8 mouse cellular contexts compared by ENCODE assay signal in the genomic region with DNA sequence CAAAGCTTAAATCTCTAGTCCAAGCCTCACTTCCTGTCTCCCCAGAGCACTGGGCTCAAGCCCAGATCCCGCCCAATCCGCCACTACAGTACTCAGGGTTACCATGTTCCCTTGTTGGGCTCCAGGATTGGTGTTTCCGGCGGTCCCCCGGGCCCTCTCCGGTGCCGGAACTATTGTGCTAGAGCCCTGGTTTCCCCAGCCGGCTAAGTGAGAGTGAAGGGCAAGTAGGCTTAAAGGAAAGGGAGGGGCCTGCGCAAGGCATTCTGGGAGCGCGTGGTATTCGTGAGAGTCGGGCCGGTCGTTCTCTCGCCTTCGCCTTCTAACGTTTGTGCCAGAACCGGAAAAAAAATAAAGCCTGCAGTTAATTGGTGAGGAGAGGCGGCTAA. TPM values are rescaled to one million over a fixed set of nuclear protein-coding genes. Genes with fewer than 3 reads are reported as not detected.
DNase-seq lines count a peak whose midpoint lies in the region; ATAC-seq and TF ChIP-seq lines count a peak whose summit lies in the region.

Gene Gucd1 (minus strand): TSS at position 215 of the 386 bp plus-strand sequence.

- H3K4me2 ChIP-seq in CH12.LX (ENCODE audit: insufficient read depth, low read depth, poor library complexity, severe bottlenecking): peak within 1 kb of the TSS; percentile 97
- H3K4me2 ChIP-seq in forebrain, embryonic 11.5 days (ENCODE audit: low read depth, low read length, severe bottlenecking): peak within 1 kb of the TSS; percentile 86
- H3K4me2 ChIP-seq in heart, embryonic 16.5 days (ENCODE audit: low read depth, low read length): peak within 1 kb of the TSS; percentile 98
- peak within 1 kb of the TSS; percentile 93 for H3K4me2 ChIP-seq in liver, embryonic 15.5 days
- peak within 1 kb of the TSS; percentile 77 for H3K4me2 ChIP-seq in neural tube, embryonic 12.5 days (replicated peaks)

- H3K4me3 ChIP-seq in CH12.LX (replicated peaks in 1 of 3; ENCODE audit: low read depth in 2 of 3, low read length in 2 of 3, poor library complexity in 1 of 3): peak within 1 kb of the TSS; percentile 82 to 98 (median 94)
- H3K4me3 ChIP-seq in forebrain, embryonic 11.5 days (ENCODE audit: low read depth, low read length): peak within 1 kb of the TSS; percentile 87
- peak within 1 kb of the TSS; percentile 98 for H3K4me3 ChIP-seq in heart, embryonic 16.5 days (ENCODE audit: low read length)
- peak within 1 kb of the TSS; percentile 91 for H3K4me3 ChIP-seq in liver, embryonic 15.5 days (replicated peaks)
- peak within 1 kb of the TSS; percentile 79 for H3K4me3 ChIP-seq in neural tube, embryonic 12.5 days

- peak; percentile 98 for TF ChIP-seq POLR2A in CH12.LX (IDR thresholded peaks at IDR 0.05; ENCODE audit: low read depth, low read length)

- WGBS in forebrain, embryonic 11.5 days: under 1% methylated on average over 20 of the region's 20 CpGs
- WGBS in heart, embryonic 16.5 days: 0% methylated on average over 20 of the region's 20 CpGs
- under 1% methylated on average over 20 of the region's 20 CpGs for WGBS in liver, embryonic 15.5 days (ENCODE audit: insufficient replicate concordance)
- WGBS in neural tube, embryonic 12.5 days: under 1% methylated on average over 20 of the region's 20 CpGs

- dilution Hi-C loops in CH12.LX (cut with MboI; ENCODE audit: extremely low pct_ligation_motif_present, extremely low pct_unique_long_range_greater_than_20kb, low sequenced_read_pairs): no loop called here

- H3K9me3 ChIP-seq in CH12.LX (replicated peaks; ENCODE audit: low read length): no peaks in the 10 kb centered on the region
- H3K9me3 ChIP-seq in forebrain, embryonic 11.5 days (ENCODE audit: control insufficient read depth, low read length): no peaks in the 10 kb centered on the region
- no peaks in the 10 kb centered on the region for H3K9me3 ChIP-seq in heart, embryonic 16.5 days (replicated peaks; ENCODE audit: control insufficient read depth, low read length)
- H3K9me3 ChIP-seq in liver, embryonic 15.5 days (replicated peaks): no peaks in the 10 kb centered on the region
- H3K9me3 ChIP-seq in neural tube, embryonic 12.5 days: no peaks in the 10 kb centered on the region

- no peak for TF ChIP-seq EP300 in CH12.LX (IDR thresholded peaks at IDR 0.05; ENCODE audit: low read length)

- peak within 1 kb of the TSS; percentile 94 for H3K9ac ChIP-seq in CH12.LX (ENCODE audit: insufficient read depth, low read depth)
- peak within 1 kb of the TSS; percentile 89 for H3K9ac ChIP-seq in forebrain, embryonic 11.5 days (ENCODE audit: low read length)
- peak within 1 kb of the TSS; percentile 97 for H3K9ac ChIP-seq in heart, embryonic 16.5 days (ENCODE audit: low read length)
- H3K9ac ChIP-seq in liver, embryonic 15.5 days: peak within 1 kb of the TSS; percentile 99
- H3K9ac ChIP-seq in neural tube, embryonic 12.5 days: peak within 1 kb of the TSS; percentile 83

- no peak for TF ChIP-seq CTCF in CH12.LX (conservative IDR thresholded peaks at IDR 0.05 in 1 of 2, IDR thresholded peaks at IDR 0.05 in 1 of 2; ENCODE audit: low read depth in 2 of 2, low read length in 2 of 2)

- peaks cover 19 to 74% of the 10 kb centered on the region in 2 experiments for H3K4me1 ChIP-seq in CH12.LX (ENCODE audit: control insufficient read depth in 1 of 2, insufficient read depth in 2 of 2)
- H3K4me1 ChIP-seq in forebrain, embryonic 11.5 days (replicated peaks; ENCODE audit: control insufficient read depth, insufficient read depth, low read length): peaks cover 12% of the 10 kb centered on the region
- H3K4me1 ChIP-seq in heart, embryonic 16.5 days (ENCODE audit: control insufficient read depth, insufficient read depth, low read length): peaks cover 34% of the 10 kb centered on the region
- peaks cover 72% of the 10 kb centered on the region for H3K4me1 ChIP-seq in liver, embryonic 15.5 days (replicated peaks)
- H3K4me1 ChIP-seq in neural tube, embryonic 12.5 days: peaks cover 26% of the 10 kb centered on the region

- peaks cover 19 to 44% of the 10 kb centered on the region in 2 experiments for H3K36me3 ChIP-seq in CH12.LX (replicated peaks in 1 of 2; ENCODE audit: control insufficient read depth in 1 of 2, insufficient read depth in 1 of 2, low read length in 1 of 2)
- H3K36me3 ChIP-seq in forebrain, embryonic 11.5 days (ENCODE audit: control insufficient read depth, insufficient read depth, low read length): no peaks in the 10 kb centered on the region; the same call in 1 of the 2 replicates
- peaks cover 21% of the 10 kb centered on the region for H3K36me3 ChIP-seq in heart, embryonic 16.5 days (ENCODE audit: control insufficient read depth, insufficient read depth)
- H3K36me3 ChIP-seq in liver, embryonic 15.5 days (replicated peaks): peaks cover 47% of the 10 kb centered on the region
- H3K36me3 ChIP-seq in neural tube, embryonic 12.5 days: peaks cover 28% of the 10 kb centered on the region

- peak within 1 kb of the TSS; percentile 74 for H3K27ac ChIP-seq in CH12.LX (ENCODE audit: insufficient read depth, low read depth)
- peak within 1 kb of the TSS; percentile 97 for H3K27ac ChIP-seq in forebrain, embryonic 11.5 days (ENCODE audit: low read depth, low read length)
- peak within 1 kb of the TSS; percentile 100 for H3K27ac ChIP-seq in heart, embryonic 16.5 days (ENCODE audit: low read length)
- peak within 1 kb of the TSS; percentile 99 for H3K27ac ChIP-seq in liver, embryonic 15.5 days (replicated peaks)
- peak within 1 kb of the TSS; percentile 82; the same call in 1 of the 2 replicates for H3K27ac ChIP-seq in neural tube, embryonic 12.5 days

- ATAC-seq in forebrain, embryonic 11.5 days (replicated peaks; ENCODE audit: low FRiP score): peak; percentile 89
- ATAC-seq in heart, embryonic 16.5 days (replicated peaks; ENCODE audit: extremely low read depth, insufficient read depth, low FRiP score): peak; percentile 87
- peak; percentile 71 for ATAC-seq in liver, embryonic 15.5 days (ENCODE audit: insufficient read depth)
- ATAC-seq in neural tube, embryonic 12.5 days (ENCODE audit: low FRiP score, low read depth): peak; percentile 94

- in situ Hi-C loops in CH12.LX (cut with MboI; ENCODE audit: low pct_ligation_motif_present, low pct_unique_long_range_greater_than_20kb, low sequenced_read_pairs): no loop called here

- no peak for TF ChIP-seq RAD21 in CH12.LX (IDR thresholded peaks at IDR 0.05; ENCODE audit: low read depth, low read length)

- H3K79me2 ChIP-seq in CH12.LX (replicated peaks; ENCODE audit: control insufficient read depth, extremely low read depth, insufficient read depth, poor library complexity, severe bottlenecking): peaks cover 49% of the 10 kb centered on the region

- H3K27me3 ChIP-seq in CH12.LX (replicated peaks): no peaks in the 10 kb centered on the region
- no peaks in the 10 kb centered on the region for H3K27me3 ChIP-seq in forebrain, embryonic 11.5 days (ENCODE audit: control insufficient read depth, insufficient read depth, low read length)
- H3K27me3 ChIP-seq in heart, embryonic 16.5 days (ENCODE audit: control insufficient read depth, insufficient read depth, low read length): no peaks in the 10 kb centered on the region
- no peaks in the 10 kb centered on the region for H3K27me3 ChIP-seq in liver, embryonic 15.5 days
- H3K27me3 ChIP-seq in neural tube, embryonic 12.5 days (replicated peaks): no peaks in the 10 kb centered on the region

- DNase-seq in CH12.LX (ENCODE audit: extremely low read depth): peak; percentile 97
- peak; percentile 96 for DNase-seq in c-Kit-positive CD71-positive TER-119-negative erythroid progenitor cells, embryonic 14.5 days (ENCODE audit: low read depth)
- peak; percentile 97 for DNase-seq in forebrain, embryonic 11.5 days (ENCODE audit: low spot score)
- DNase-seq in kidney, postnatal 36 days: peak; percentile 96 to 98
- DNase-seq in telencephalon, adult 2 months (ENCODE audit: low read depth, low spot score): peak; percentile 97

TF ChIP-seq in CH12.LX, 34 proteins besides CTCF, POLR2A, EP300 and RAD21 (continues in another document):
- TF ChIP-seq USF2 (conservative IDR thresholded peaks at IDR 0.05; ENCODE audit: low read depth, low read length): no peak
- peak; percentile 97 for TF ChIP-seq HCFC1 (IDR thresholded peaks at IDR 0.05; ENCODE audit: low read depth, low read length)
- peak; percentile 84 for TF ChIP-seq ELF1 (IDR thresholded peaks at IDR 0.05; ENCODE audit: low read depth, low read length)
- no peak; the same call in 1 of the 2 replicates for TF ChIP-seq JUND (conservative IDR thresholded peaks at IDR 0.05; ENCODE audit: low read depth, low read length)
- TF ChIP-seq ETS1 (conservative IDR thresholded peaks at IDR 0.05; ENCODE audit: low read depth, low read length): peak; percentile 55; the same call in 1 of the 2 replicates
- 0 out of 2 replicates have a peak, but pooled peaks have one; percentile 3 for TF ChIP-seq USF1 (IDR thresholded peaks at IDR 0.05; ENCODE audit: low read depth, low read length)
- TF ChIP-seq PAX5 (IDR thresholded peaks at IDR 0.05; ENCODE audit: low read length): no peak
- no peak; the same call in 1 of the 2 replicates for TF ChIP-seq RCOR1 (conservative IDR thresholded peaks at IDR 0.05; ENCODE audit: low read depth, low read length)
- TF ChIP-seq MAZ (IDR thresholded peaks at IDR 0.05; ENCODE audit: low read depth, low read length): peak; percentile 97
- TF ChIP-seq NELFE (IDR thresholded peaks at IDR 0.05; ENCODE audit: low read depth, low read length): peak; percentile 82
- TF ChIP-seq MYC (IDR thresholded peaks at IDR 0.05; ENCODE audit: low read depth, low read length): peak; percentile 96
- no peak for TF ChIP-seq ZNF384 (IDR thresholded peaks at IDR 0.05; ENCODE audit: low read depth, low read length)
- peak; percentile 70 for TF ChIP-seq NRF1 (IDR thresholded peaks at IDR 0.05; ENCODE audit: low read depth, low read length)
- peak; percentile 88 for TF ChIP-seq MAX (IDR thresholded peaks at IDR 0.05; ENCODE audit: low read length)
- TF ChIP-seq TBP (conservative IDR thresholded peaks at IDR 0.05; ENCODE audit: low read depth, low read length): peak; percentile 90
- peak; percentile 93; the same call in 1 of the 2 replicates for TF ChIP-seq KAT2A (IDR thresholded peaks at IDR 0.05; ENCODE audit: insufficient replicate concordance, low read length)
- TF ChIP-seq TCF12 (IDR thresholded peaks at IDR 0.05; ENCODE audit: low read depth, low read length): peak; percentile 91
- no peak for TF ChIP-seq ZC3H11A (IDR thresholded peaks at IDR 0.05; ENCODE audit: low read depth, low read length)
- TF ChIP-seq SIN3A (IDR thresholded peaks at IDR 0.05; ENCODE audit: low read length): peak; percentile 98

RNA-seq across cellular contexts. Expression of gene Gucd1, which starts in this region (rescaled TPM):
- total RNA-seq in CH12.LX (2012; rRNA removed): 15.9 and 18.0 TPM in 2 replicates
- total RNA-seq in CH12.LX (2014; rRNA removed): 19.0 and 19.5 TPM in 2 replicates
- 15.6 and 16.8 TPM in 2 replicates for polyA plus RNA-seq in CH12.LX (2012; ENCODE audit: insufficient read length, low read depth)
- 30.0 and 35.4 TPM in 2 replicates for polyA plus RNA-seq in forebrain, embryonic 11.5 days (2014; fragmentation: Nextera tagmentation; extraction: Ambion mirVana)
- 26.9 and 28.5 TPM in 2 replicates for polyA plus RNA-seq in heart, embryonic 16.5 days (2015; fragmentation: Nextera tagmentation; extraction: Ambion mirVana)
- polyA plus RNA-seq in liver, embryonic 15.5 days (2015; fragmentation: Nextera tagmentation; extraction: Ambion mirVana): 62.1 and 74.6 TPM in 2 replicates
- 25.0 and 25.1 TPM in 2 replicates for polyA plus RNA-seq in neural tube, embryonic 12.5 days (2016; fragmentation: Nextera tagmentation; extraction: Ambion mirVana)

Comparison
In these comparisons a context has a peak if more than half of its experiments do, and no peak if none do; other contexts are left out.
1. Peak in every context shown above with its lines: DNase-seq, ATAC-seq, H3K4me3 ChIP-seq and H3K27ac ChIP-seq.